Mouse (Mus musculus): ENCODE measurements at regions not wholly inside any gene's neighbourhood (a gene's known extent, or its start where the extent isn't known, plus 50 kb on each side); places are given as distances from the start of the nearest gene placed in this dataset.

DNA sequence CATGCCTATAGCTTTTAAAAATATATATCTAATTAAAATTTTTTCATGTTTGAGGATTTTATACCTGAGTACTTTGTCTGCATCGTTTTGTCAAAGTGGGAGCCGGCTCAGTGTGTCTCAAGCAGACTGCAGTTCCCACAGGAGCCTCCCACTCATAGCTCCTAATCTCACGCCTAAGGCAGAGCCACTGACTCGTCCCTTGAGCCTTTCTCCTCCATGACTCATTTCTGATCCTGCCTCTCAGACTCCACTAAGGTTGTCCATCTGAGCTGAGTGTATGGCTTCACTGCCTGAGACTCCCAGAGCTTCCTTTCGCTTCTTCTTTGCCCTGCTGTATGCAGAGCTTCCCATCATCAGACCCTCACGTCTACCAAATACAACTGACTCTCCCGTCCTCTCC is 98.8 kb downstream of the Efnb2 start:
- DNase-seq (ENCODE audit: extremely low read depth, low read depth, low spot score) = no peak

DNA sequence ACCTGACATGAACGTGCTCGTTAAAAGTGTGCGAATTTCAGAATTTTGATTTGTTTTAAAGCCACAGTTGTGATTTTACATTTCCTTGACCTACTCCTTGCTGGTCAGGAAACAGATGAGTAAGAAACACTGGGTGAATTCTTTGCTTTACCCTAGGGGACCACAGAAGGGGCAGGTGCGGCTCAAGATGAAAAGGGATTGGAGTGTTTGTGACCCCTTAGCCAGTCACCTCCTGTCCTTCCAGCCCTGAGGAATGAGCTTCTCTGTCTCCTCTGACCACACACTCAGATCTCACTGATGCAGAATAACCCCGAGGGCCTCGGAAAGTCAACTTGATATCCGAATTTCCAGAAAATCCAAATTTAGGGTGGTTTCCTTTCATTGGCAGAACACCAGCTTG is 103.0 kb downstream of the Efnb2 start:
- DNase-seq (ENCODE audit: extremely low read depth, low read depth, low spot score) = no peak

GRCm38 (mm10) chr8:8556152-8556551 is 104.9 kb downstream of the Efnb2 start:
- no peak for DNase-seq (ENCODE audit: extremely low read depth, low read depth, low spot score)

- DNase-seq (ENCODE audit: extremely low read depth, low read depth, low spot score) = no peak
These were observed 106.4 kb downstream of the Efnb2 start for GRCm38 (mm10) chr8:8554691-8555090.

- DNase-seq (ENCODE audit: extremely low read depth, low read depth, low spot score) = no peak
These were observed 108.3 kb downstream of the Efnb2 start for GRCm38 (mm10) chr8:8552779-8553178.

DNA sequence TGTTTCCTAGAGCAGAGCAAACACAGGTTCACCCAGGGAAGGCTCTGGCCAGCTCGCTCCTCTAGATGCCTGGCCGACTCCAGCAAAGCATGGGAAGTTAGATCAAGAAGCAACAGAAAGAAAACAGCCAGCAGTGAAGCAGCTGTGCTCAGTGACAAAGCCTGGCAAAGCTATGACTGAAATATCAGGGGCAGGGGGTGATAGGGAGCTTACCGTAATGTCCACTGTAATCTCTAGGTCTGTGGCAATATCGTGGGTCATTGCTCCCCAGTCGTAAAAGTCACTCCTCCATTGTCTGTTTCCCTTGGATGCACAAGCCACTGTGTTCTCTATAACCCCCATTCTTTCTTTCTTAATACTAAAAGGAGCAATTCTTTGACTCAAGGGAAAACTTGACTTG is 124.4 kb downstream of the Efnb2 start:
- no peak for DNase-seq (ENCODE audit: extremely low read depth, low read depth, low spot score)

GRCm38 (mm10) chr8:8534787-8535186 is 126.3 kb downstream of the Efnb2 start:
- no peak for DNase-seq (ENCODE audit: extremely low read depth, low read depth, low spot score)

GRCm38 (mm10) chr8:8532907-8533306 is 128.1 kb downstream of the Efnb2 start:
- DNase-seq (ENCODE audit: extremely low read depth, low read depth, low spot score) = peak; percentile 16

- DNase-seq (ENCODE audit: extremely low read depth, low read depth, low spot score) = no peak
These were observed 130.5 kb downstream of the Efnb2 start for GRCm38 (mm10) chr8:8530540-8530939.

GRCm38 (mm10) chr8:8521532-8521931 is 139.5 kb downstream of the Efnb2 start:
- DNase-seq (ENCODE audit: extremely low read depth, low read depth, low spot score) = no peak

DNA sequence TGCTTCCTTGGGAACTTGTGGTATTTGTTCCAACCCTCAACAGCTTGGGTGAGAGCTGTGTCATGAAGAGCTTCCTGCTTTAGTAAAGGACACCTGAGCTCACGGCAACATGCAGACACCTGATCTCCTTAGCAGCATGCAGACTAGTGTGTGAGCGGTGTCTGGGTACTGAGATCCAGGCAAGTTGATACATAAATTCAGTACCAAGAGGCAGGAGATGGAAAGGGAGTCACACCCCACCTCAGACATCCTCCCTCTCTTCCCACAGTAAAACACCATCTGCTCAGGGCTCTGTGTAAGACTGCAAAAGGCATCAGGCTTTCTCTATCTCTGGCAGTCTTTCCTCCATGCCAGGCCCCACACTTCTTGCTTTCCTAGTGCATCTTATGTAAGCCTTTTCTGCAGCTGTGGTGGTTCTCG is 141.3 kb downstream of the Efnb2 start:
- no peak for DNase-seq (ENCODE audit: extremely low read depth, low read depth, low spot score)

- no peak for DNase-seq (ENCODE audit: extremely low read depth, low read depth, low spot score)
These were observed 143.4 kb downstream of the Efnb2 start for GRCm38 (mm10) chr8:8517599-8517998.

DNA sequence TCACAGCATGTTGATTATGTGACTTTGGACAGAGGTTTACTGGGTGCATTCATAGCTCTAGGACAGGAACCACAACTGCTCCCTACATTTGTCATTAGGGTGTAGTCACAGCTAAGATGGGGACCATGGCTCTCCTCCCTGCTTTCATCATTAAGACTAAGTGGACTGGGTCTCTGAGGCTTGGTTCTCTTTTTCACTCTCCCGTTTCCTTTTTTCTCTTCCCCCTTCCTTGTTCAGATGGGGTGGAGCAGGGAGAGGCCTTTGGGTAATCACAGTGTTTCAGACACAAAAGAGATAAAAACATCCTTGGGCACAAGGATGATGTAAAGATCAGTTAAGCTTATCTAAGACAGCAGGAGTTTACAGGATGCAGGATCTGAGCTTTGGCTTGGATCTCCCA is 144.8 kb downstream of the Efnb2 start:
- no peak for DNase-seq (ENCODE audit: extremely low read depth, low read depth, low spot score)

DNA sequence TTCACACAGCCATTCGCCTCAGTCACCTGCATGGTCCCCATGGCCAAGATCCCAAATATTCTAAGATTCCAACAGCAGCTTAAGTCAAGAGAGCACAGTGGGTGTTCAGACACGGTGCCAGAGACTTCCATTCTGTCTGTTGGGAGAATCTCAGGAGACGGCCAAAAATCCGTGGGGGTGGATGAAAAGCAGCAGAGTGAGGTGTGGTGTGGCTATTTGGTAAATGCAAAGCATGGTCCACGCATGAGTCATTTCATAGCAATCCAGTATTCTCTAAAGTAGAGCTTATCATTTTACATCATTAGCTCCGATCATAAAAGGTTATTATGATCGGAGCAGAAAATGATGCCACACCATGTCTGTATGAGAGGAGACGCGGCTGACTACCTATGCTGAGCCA is 161.1 kb downstream of the Efnb2 start:
- no peak for DNase-seq (ENCODE audit: extremely low read depth, low read depth, low spot score)

- DNase-seq (ENCODE audit: extremely low read depth, low read depth, low spot score) = no peak
These were observed 162.3 kb downstream of the Efnb2 start for GRCm38 (mm10) chr8:8498753-8499152.

DNA sequence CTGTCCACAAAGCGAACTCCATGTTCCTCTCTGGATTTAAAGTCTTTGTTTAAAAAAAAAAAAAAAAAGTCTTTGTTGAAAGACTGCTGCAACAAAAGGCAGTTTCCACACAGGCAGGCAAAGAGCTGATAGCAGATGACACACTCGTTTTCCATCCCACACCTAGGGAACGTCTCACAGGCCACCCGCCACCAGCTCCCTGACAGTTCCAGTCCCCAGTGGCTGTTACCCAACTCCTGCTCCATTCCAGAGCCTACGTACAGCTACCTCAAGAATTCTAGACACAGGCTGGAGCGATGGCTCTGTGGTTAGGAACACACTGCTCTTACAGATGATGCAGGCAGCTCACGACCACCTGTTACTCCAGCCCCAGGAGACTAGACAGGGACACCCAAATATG is 165.6 kb downstream of the Efnb2 start:
- DNase-seq (ENCODE audit: extremely low read depth, low read depth, low spot score) = no peak

GRCm38 (mm10) chr8:8494281-8494680 is 166.8 kb downstream of the Efnb2 start:
- DNase-seq (ENCODE audit: extremely low read depth, low read depth, low spot score) = no peak

DNA sequence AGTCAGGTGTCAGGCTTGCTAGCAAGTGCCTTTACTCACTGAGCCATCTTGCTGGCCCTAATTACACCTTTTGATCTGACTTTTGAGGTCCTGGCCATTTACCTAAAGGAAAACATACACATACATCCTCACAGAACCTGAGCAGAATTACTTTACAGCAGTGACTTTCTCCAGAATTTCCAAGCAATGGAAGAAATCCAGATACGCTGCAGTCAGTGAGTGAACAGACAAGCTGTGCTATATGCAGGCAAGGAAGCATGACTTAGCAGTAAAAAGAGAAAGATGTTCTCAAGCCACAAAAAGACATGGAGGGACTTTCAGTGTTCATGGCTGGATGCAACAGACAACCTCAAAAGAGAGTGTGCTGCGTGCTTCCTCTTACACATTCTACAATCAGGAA is 169.1 kb downstream of the Efnb2 start:
- DNase-seq (ENCODE audit: extremely low read depth, low read depth, low spot score) = no peak

DNA sequence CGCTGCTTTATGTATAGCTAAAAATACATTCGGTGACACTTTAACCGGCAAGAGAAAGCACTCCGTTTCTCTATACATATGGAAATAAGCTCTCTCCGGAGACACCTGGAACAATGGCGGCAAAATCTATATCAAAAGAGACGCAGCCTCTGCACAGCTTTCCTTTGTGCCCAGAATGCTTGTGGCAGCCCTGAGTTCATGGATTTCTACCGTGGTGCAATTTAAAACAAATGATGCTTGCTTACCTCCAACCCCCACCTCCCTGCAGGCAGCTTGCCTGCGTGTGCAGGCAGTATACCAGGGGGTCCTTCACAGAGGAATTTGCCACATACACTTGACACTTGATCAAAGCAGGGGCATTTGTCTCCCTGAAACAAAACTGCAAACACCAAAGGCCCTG is 171.3 kb downstream of the Efnb2 start:
- no peak for DNase-seq (ENCODE audit: extremely low read depth, low read depth, low spot score)

GRCm38 (mm10) chr8:8488695-8489571 is 172.1 kb downstream of the Efnb2 start:
- DNase-seq (ENCODE audit: extremely low read depth, low read depth, low spot score) = peak; percentile 21

- DNase-seq (ENCODE audit: extremely low read depth, low read depth, low spot score) = no peak
These were observed 172.8 kb downstream of the Efnb2 start for GRCm38 (mm10) chr8:8488191-8488694.

- no peak for DNase-seq (ENCODE audit: extremely low read depth, low read depth, low spot score)
These were observed 173.3 kb downstream of the Efnb2 start for GRCm38 (mm10) chr8:8487706-8488105.

DNA sequence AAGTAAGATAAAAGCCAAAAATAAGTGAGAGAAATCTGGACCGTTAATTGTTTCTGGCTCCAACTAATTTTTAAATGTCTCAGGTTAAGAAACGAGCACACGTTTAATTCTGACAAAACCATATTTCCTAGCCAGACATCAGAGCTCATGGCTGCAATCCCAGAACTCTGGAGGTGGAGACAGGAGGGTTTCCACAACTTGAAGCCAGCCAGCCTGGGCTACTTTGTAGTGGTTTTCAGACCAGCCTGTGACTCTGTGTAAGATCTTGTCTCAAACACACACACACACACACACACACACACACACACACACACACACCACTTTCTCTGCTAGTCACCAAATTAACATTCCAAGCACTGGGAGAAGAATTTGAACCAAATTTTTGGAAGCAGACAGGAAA is 174.2 kb downstream of the Efnb2 start:
- DNase-seq (ENCODE audit: extremely low read depth, low read depth, low spot score) = no peak
